Mouse (Mus musculus): ENCODE measurements around the gene Man2b1.

Man2b1 gene

DNA sequence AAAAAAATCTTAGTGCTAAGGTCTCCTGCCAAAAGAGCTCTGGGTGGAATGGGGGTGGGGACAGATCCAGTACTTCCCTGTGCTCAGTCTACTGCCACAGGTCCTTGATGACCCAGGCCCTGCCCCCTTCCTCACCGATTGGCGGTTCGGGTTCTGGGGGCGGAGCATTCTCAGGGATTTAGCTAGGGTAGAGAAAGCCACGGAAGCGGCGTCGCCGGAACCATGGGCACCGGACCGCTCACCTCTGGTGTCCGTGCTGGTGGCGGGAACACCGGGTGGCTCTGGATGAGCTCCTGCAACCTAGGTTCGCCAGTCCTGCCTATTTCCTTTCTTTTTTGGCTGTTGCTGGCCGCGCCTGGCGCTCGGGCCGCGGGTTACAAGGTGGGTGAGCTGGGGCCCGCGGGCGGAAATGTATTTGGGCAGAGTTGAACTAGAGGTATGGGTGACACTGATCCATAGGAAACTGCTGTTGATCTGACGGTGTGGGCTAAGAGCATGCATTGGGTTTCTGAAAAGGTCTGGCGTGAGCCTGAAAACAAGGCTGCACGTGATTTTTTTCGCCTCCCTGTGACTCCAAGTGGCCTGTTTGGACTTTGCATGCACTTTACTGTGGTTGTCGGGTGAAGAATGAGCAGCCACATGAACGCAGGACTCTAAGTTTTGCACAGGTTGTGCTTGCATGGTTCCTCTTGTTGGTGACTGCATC, at the start of gene Man2b1:
TSS of gene Man2b1 (plus strand) at position 163 of the 706 bp plus-strand sequence.
- peak; percentile 90 to 91 for DNase-seq (ENCODE audit: low spot score in 2 of 2)

DNA sequence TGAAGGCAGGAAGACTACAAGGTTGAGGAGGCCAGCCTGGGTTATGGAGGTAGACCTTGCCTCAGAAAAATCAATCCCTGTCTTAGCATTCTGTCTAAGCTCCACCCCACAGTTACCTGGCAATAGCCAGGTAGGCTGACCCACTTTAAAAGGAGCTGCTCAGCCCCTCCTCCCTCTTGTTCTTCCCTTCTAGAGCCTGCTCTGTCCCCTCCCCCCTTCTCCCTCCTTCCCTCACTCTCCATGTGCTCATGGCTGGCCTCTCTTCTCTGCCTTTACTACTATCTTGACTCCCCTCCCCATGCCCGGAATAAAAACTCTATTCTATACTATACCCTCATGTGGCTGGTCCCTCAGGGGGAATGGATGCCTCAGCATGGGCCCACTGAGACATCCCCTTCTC, 49.2 kb upstream of the Man2b1 start:
- DNase-seq (ENCODE audit: low spot score in 2 of 2), result no peak

- peak; percentile 72 to 76 for DNase-seq (ENCODE audit: low spot score in 2 of 2)
These were observed 48.3 kb upstream of the Man2b1 start for GRCm38 (mm10) chr8:85034764-85035163.

- DNase-seq (ENCODE audit: low spot score in 2 of 2), result no peak
These were observed 47.8 kb upstream of the Man2b1 start for GRCm38 (mm10) chr8:85035165-85035727.

GRCm38 (mm10) chr8:85035728-85036310, 47.3 kb upstream of the Man2b1 start:
- no peak for DNase-seq (ENCODE audit: low spot score in 2 of 2)

DNA sequence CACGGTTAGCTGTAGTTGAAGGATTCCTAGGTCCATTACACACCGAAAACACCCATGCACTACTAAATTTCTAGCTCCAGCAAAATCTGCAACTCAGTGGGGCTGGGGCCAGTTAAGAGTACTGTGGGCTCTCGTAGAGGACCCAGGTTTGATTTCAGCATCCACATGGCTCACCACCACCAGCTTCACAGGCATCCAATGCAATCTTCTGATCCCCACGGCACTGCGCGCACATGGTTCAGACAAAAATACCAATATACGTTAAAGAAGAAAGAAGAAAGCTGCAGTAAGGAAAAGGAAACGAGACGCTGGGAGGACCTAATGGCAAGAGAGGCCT, 46.7 kb upstream of the Man2b1 start:
- no peak for DNase-seq (ENCODE audit: low spot score in 2 of 2)

- peak; percentile 92 to 94 for DNase-seq (ENCODE audit: low spot score in 2 of 2)
These were observed 46.2 kb upstream of the Man2b1 start, which contains the start of gene Tnpo2 for GRCm38 (mm10) chr8:85036718-85037365. TSS of gene Tnpo2 (plus strand) at chr8:85036915.

DNA sequence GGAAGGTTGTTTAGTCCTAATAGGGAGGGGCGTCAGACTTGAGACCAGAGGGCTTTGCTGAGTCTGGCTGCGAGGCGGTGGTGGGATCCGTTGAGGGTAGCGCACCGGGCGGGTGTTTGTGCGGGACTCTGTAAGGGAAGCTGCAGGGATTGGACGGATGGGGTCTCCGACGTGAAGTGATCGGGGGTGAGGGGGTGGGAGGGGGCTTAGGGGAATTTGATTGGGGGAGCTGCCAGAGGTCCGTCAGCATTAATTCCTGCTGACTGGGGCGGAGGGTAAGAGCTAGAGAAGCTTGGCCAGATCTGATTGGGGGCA, 45.7 kb upstream of the Man2b1 start:
- DNase-seq (ENCODE audit: low spot score in 2 of 2), result peak in 1 of 2 experiments; percentile 43

GRCm38 (mm10) chr8:85037681-85038531, 45.2 kb upstream of the Man2b1 start:
- peak; percentile 63 to 64 for DNase-seq (ENCODE audit: low spot score in 2 of 2)

DNA sequence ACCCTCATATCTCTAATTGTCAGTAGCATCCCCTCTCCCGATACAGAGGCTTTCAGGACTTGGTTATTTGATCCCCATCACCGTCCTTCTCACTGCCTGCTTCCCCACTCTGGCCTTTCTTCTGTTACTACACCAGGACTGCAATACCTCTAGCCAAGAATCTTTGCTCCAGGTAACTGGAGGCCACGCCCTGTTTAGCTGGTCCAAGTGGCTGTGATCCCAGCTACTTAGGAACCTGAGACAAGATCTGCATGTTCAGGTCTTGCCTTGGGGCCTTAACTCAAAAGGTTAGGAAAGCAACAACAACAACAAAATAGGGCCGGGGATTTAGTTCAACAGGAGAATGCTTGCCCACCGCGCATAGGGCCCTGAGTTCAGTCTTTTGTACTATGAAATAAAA, 39.5 kb upstream of the Man2b1 start:
- no peak for DNase-seq (ENCODE audit: low spot score in 2 of 2)

DNA sequence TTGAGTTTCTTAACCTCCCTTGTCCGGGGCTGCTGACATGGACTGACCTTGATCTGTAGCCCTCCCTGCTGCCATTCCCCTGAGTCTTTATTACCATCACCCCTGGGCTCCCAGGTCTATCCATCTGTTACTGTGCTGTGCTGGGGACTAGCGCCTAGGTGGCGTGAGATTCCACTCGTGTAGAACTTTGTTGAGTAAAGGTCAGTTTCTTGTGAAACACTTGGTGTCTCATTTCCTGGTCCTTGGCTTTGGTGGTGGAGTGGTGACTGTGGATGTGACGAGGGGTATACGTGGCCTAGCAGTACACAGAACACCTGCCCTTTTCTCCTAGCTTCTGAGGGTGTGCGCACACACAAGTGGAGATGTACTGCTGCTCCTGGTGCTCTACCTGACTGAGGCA, 25.7 kb upstream of the Man2b1 start:
- DNase-seq (ENCODE audit: low spot score in 2 of 2), result no peak

GRCm38 (mm10) chr8:85059879-85060616, 23.0 kb upstream of the Man2b1 start, which contains the start of gene Fbxw9:
TSS of gene Fbxw9 (plus strand) at chr8:85060055.
- peak; percentile 94 to 96 for DNase-seq (ENCODE audit: low spot score in 2 of 2)

- no peak for DNase-seq (ENCODE audit: low spot score in 2 of 2)
These were observed 20.5 kb upstream of the Man2b1 start for GRCm38 (mm10) chr8:85062603-85063002.

GRCm38 (mm10) chr8:85065213-85065612, 17.9 kb upstream of the Man2b1 start:
- DNase-seq (ENCODE audit: low spot score in 2 of 2), result no peak

DNA sequence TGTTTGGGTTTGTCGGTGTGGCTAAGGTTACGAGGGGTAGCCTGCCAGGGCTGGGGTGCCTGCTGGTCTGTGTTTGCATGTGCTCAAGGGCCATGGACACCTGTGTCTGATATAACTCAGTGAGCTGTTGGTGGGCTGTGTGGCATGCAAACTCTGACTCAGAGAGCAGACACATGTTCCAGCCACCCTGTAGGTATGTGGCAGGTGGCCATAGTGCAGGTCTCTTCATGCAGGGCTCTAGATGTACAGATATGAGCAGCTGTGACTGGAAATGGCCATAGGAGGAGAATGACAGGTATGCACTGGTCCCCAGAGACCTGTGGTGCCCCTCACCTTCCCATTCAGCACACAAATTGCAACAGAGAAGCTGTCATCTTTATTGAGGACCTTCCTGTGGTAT, 15.9 kb upstream of the Man2b1 start:
- no peak for DNase-seq (ENCODE audit: low spot score in 2 of 2)

GRCm38 (mm10) chr8:85067982-85068381, 15.1 kb upstream of the Man2b1 start, which contains the start of gene Gm5741:
TSS of gene Gm5741 (minus strand) at chr8:85067982.
- no peak for DNase-seq (ENCODE audit: low spot score in 2 of 2)

GRCm38 (mm10) chr8:85071041-85071440, 12.0 kb upstream of the Man2b1 start:
- DNase-seq (ENCODE audit: low spot score in 2 of 2), result no peak

DNA sequence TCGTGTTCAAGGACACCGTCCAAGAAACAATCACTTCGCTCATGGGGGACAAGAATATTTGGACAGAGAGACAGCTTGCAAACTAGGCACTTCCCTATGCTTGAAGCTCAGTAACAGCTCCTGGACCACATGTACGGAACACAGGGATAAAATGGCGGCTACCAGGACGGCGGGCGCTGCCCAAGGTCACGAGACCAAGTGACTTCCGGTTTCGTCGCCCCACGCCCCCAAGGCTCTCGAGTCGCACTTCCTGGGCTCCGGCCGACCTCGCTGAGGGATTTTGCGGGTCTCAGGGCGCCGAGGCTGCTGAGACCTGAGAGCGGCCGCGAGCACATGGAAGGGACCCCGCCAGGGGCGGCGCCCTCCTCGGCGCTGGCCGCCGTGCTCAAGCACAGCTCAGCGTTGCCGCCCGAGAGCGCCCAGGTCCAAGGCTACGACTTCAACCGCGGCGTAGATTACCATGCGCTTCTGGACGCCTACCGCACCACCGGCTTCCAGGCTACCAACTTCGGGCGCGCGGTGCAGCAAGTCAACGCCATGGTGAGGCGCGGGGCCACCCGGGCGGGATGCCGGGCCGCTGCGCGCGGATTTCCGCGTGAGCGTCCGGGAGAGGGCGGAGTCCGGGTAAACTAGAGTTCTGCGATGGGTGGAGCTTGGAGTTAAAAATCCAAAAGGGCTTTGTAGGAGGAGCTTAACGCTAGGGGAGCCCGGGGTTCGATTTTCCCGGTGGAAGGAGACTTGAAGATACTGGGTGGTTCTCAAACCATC, 11.4 kb upstream of the Man2b1 start, which contains the start of gene Dhps:
TSS of gene Dhps (plus strand) at position 244 of the 768 bp plus-strand sequence.
- DNase-seq (ENCODE audit: low spot score in 2 of 2), result peak; percentile 91 to 94

GRCm38 (mm10) chr8:85072364-85072929, 10.6 kb upstream of the Man2b1 start:
- peak in 1 of 2 experiments; percentile 60 for DNase-seq (ENCODE audit: low spot score in 2 of 2)
